Mouse (Mus musculus) telencephalon, adult 2 months (tissue): ENCODE data around the gene Prkg1.

Experiments
- DNase-seq: peaks from one replicate; pipeline ENCODE4 v3.0.0-alpha.2; 2011; ENCODE audit warnings: low read depth, low spot score

Prkg1 gene

GRCm38 (mm10) chr19:31764801-31765340 is at the start of gene Prkg1:
TSS of gene Prkg1 (minus strand) at chr19:31765033.
- DNase-seq: no peak

GRCm38 (mm10) chr19:31813087-31813486 is 48.3 kb upstream of the Prkg1 start:
- no peak for DNase-seq

- DNase-seq: no peak
These were observed 46.5 kb upstream of the Prkg1 start for GRCm38 (mm10) chr19:31811371-31811770.

- DNase-seq: no peak
These were observed 40.6 kb upstream of the Prkg1 start for GRCm38 (mm10) chr19:31805391-31805790.

- no peak for DNase-seq
These were observed 30.7 kb upstream of the Prkg1 start for GRCm38 (mm10) chr19:31795485-31796046.

- DNase-seq: no peak
These were observed 26.9 kb upstream of the Prkg1 start for GRCm38 (mm10) chr19:31791724-31792123.

- no peak for DNase-seq
These were observed 16.7 kb upstream of the Prkg1 start for GRCm38 (mm10) chr19:31781521-31782018.

GRCm38 (mm10) chr19:31781077-31781476 is 16.2 kb upstream of the Prkg1 start:
- no peak for DNase-seq

GRCm38 (mm10) chr19:31780222-31780621 is 15.4 kb upstream of the Prkg1 start:
- no peak for DNase-seq

- no peak for DNase-seq
These were observed 14.2 kb upstream of the Prkg1 start for GRCm38 (mm10) chr19:31779021-31779420.

GRCm38 (mm10) chr19:31767004-31767403 is 2.2 kb upstream of the Prkg1 start:
- DNase-seq: peak; percentile 6

GRCm38 (mm10) chr19:31765451-31765850 is 618 bp upstream of the Prkg1 start:
- DNase-seq: no peak

GRCm38 (mm10) chr19:31763951-31764800 is 657 bp downstream of the Prkg1 start:
- no peak for DNase-seq

GRCm38 (mm10) chr19:31763246-31763821 is 1.5 kb downstream of the Prkg1 start:
- no peak for DNase-seq

GRCm38 (mm10) chr19:31762411-31763245 is 2.2 kb downstream of the Prkg1 start:
- DNase-seq: no peak

- DNase-seq: no peak
These were observed 5.0 kb downstream of the Prkg1 start for GRCm38 (mm10) chr19:31759855-31760254.

GRCm38 (mm10) chr19:31755929-31756792 is 8.7 kb downstream of the Prkg1 start:
- DNase-seq: peak; percentile 23

- no peak for DNase-seq
These were observed 10.1 kb downstream of the Prkg1 start for GRCm38 (mm10) chr19:31754642-31755287.

- no peak for DNase-seq
These were observed 13.7 kb downstream of the Prkg1 start for GRCm38 (mm10) chr19:31750976-31751676.
